Mouse (Mus musculus) heart, embryonic 15.5 days (tissue): Measurements from ENCODE around the gene Tmem204. TPM values are rescaled to one million over a fixed set of nuclear protein-coding genes. Genes with fewer than 3 reads are reported as not detected.

ENCODE experiments used
- ATAC-seq: fragments of 200-750 bp; cut with Nextera tagmentation; replicated peaks from 2 replicates; pipeline ENCODE4 v1.8.0; 2017; ENCODE audit warnings: low read depth, moderate TSS enrichment; ENCODE audit not compliant: insufficient number of reproducible peaks, insufficient read depth, low FRiP score
- H3K27ac ChIP-seq: fragments of 300-500 bp; sonication (generic); 2 replicates; pipeline ENCODE4 v1.5.1; 2015; ENCODE audit warnings: mild to moderate bottlenecking, inconsistent platforms
- H3K27me3 ChIP-seq: fragments of 300-500 bp; sonication (generic); 2 replicates; pipeline ENCODE4 v1.6.1; 2015; ENCODE audit warnings: inconsistent platforms
- H3K36me3 ChIP-seq: fragments of 300-500 bp; sonication (generic); 2 replicates; pipeline ENCODE4 v1.6.1; 2015; ENCODE audit warnings: mild to moderate bottlenecking, inconsistent platforms
- H3K4me1 ChIP-seq: fragments of 300-500 bp; sonication (generic); replicated peaks from 2 replicates; pipeline ENCODE4 v1.6.1; 2015; ENCODE audit warnings: inconsistent platforms
- H3K4me2 ChIP-seq: fragments of 300-500 bp; sonication (generic); 2 replicates; pipeline ENCODE4 v1.6.1; 2015; ENCODE audit warnings: inconsistent platforms, mild to moderate bottlenecking, moderate library complexity
- H3K4me3 ChIP-seq: fragments of 300-500 bp; sonication (generic); 2 replicates; pipeline ENCODE4 v1.5.1; 2015; ENCODE audit warnings: mild to moderate bottlenecking, inconsistent platforms
- H3K9ac ChIP-seq: fragments of 300-500 bp; sonication (generic); 2 replicates; pipeline ENCODE4 v1.6.1; 2015; ENCODE audit warnings: mild to moderate bottlenecking, inconsistent platforms
- H3K9me3 ChIP-seq: fragments of 300-500 bp; sonication (generic); replicated peaks from 2 replicates; pipeline ENCODE4 v1.6.1; 2016; ENCODE audit warnings: inconsistent platforms
- WGBS: fragments of 180-500 bp; shearing (Covaris S2); methylation state at CpG from one replicate; pipeline ENCODE4 v1.1.7; 2015; ENCODE audit warnings: mixed read lengths; 5-methylcytosine and 5-hydroxymethylcytosine counted together
- polyA plus RNA-seq: library from polyadenylated mRNA; unstranded; fragments of >200 nt; fragmentation: Nextera tagmentation; extraction: Ambion mirVana; gene quantifications from 2 replicates; pipeline ENCODE4 v1.2.1, GENCODE M21; 2015

Gene Tmem204
- polyA plus RNA-seq, 1 experiment from 2014 or later, result 23.1 TPM

DNA sequence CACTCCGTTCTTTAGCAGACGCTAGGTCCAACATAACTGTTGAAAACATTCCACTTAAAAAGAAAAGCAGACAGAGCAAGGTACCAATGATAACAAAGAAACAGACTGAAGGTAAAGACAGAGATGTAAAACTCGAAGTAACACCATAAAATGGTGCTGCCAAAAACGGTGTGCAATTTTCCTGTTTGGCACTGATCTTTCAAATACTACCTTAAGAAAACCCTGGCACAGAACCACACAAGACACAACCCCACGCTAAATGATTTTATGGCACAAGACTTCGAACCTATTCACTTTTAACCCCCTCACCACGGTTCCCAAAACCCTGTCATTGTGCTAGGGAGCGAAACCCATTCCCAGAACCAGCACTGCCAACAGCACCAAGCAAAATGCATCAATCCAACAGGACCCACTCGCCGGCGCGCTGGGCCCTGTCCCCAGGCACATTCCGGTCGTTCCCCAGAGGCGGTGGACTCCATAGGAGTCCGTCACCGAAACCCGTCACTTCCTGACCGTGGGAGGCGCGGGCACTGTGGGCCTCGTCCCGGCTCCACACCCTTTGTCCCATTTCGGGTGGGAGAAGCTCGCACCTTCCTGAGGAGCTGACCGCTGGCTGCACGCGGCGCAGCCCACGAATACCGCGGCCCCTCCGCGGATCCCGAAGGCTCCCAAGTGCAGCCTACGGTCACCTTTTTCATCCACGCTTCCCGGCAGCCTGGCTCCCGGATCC is 68.4 kb downstream of the Tmem204 start:
- Histone ChIP-seq H3K9ac (peak overlapping the region; percentile 92), H3K27ac (peak overlapping the region; percentile 87), H3K27me3 (no peaks in the 10 kb centered on the region), H3K4me1 (peaks cover 21% of the 10 kb centered on the region), H3K9me3 (no peaks in the 10 kb centered on the region), H3K4me3 (peak overlapping the region; percentile 96), H3K4me2 (peak overlapping the region; percentile 91), H3K36me3 (peaks cover 19% of the 10 kb centered on the region)
- WGBS, result under 1% methylated on average over 39 of the region's 39 CpGs
- peak; percentile 8; the same call in 1 of the 2 replicates for ATAC-seq

GRCm38 (mm10) chr17:25013606-25014501 is 69.5 kb downstream of the Tmem204 start:
- H3K4me3 ChIP-seq, result peak overlapping the region; percentile 96
- H3K27ac ChIP-seq, result peak overlapping the region; percentile 88
- peak overlapping the region; percentile 91 for H3K4me2 ChIP-seq
- H3K9ac ChIP-seq, result peak overlapping the region; percentile 92
- peaks cover 19% of the 10 kb centered on the region for H3K36me3 ChIP-seq
- H3K4me1 ChIP-seq, result peaks cover 21% of the 10 kb centered on the region
- H3K27me3 ChIP-seq, result no peaks in the 10 kb centered on the region
- no peak for ATAC-seq
- no peaks in the 10 kb centered on the region for H3K9me3 ChIP-seq
- under 1% methylated on average over 80 of the region's 81 CpGs for WGBS

Other genes with a start within 250 kb of the Tmem204 start
- gene Hagh, start 243.4 kb downstream of the Tmem204 start, polyA plus RNA-seq, result 56.7 TPM in 2 replicates
- 39.8 and 49.1 TPM in 2 replicates for gene Fahd1, start 233.2 kb downstream of the Tmem204 start, polyA plus RNA-seq
- 0.19 and 0.23 TPM in 2 replicates for gene Igfals, start 217.6 kb downstream of the Tmem204 start, polyA plus RNA-seq
- 28.6 and 42.8 TPM in 2 replicates for gene Nubp2, start 197.2 kb downstream of the Tmem204 start, polyA plus RNA-seq
- 22.7 and 30.6 TPM in 2 replicates for gene Spsb3, start 196.9 kb downstream of the Tmem204 start, polyA plus RNA-seq
- gene Eme2, start 188.5 kb downstream of the Tmem204 start, polyA plus RNA-seq, result 16.6 and 21.3 TPM in 2 replicates
- 74.7 and 78.0 TPM in 2 replicates for gene Mrps34, start 188.5 kb downstream of the Tmem204 start, polyA plus RNA-seq
- gene Nme3, start 187.1 kb downstream of the Tmem204 start, polyA plus RNA-seq, result 32.2 and 36.5 TPM in 2 replicates
- 23.2 and 28.2 TPM in 2 replicates for gene Mapk8ip3, start 146.6 kb downstream of the Tmem204 start, polyA plus RNA-seq
- gene Jpt2, start 122.9 kb downstream of the Tmem204 start, polyA plus RNA-seq, result 73.4 and 100 TPM in 2 replicates
- 4.1 and 6.3 TPM in 2 replicates for gene Cramp1l, start 67.8 kb downstream of the Tmem204 start, polyA plus RNA-seq
- gene Ift140, start 67.5 kb downstream of the Tmem204 start, polyA plus RNA-seq, result 8.9 and 13.3 TPM in 2 replicates
- 22.9 and 33.6 TPM in 2 replicates for gene Telo2, start 32.4 kb upstream of the Tmem204 start, polyA plus RNA-seq
- gene Ptx4, start 37.2 kb upstream of the Tmem204 start, polyA plus RNA-seq, result 0.16 and 0.30 TPM in 2 replicates
- gene Clcn7, start 49.8 kb upstream of the Tmem204 start, polyA plus RNA-seq, result 14.8 and 18.3 TPM in 2 replicates
- 0.05 TPM in 1 of 2 replicates, not detected in the other for gene Ccdc154, start 78.9 kb upstream of the Tmem204 start, polyA plus RNA-seq
- 0.33 and 0.77 TPM in 2 replicates for gene Gm38655, start 91.9 kb upstream of the Tmem204 start, polyA plus RNA-seq
- gene BC003965, start 101.0 kb upstream of the Tmem204 start, polyA plus RNA-seq, result 23.7 and 24.4 TPM in 2 replicates
- 4.6 and 5.3 TPM in 2 replicates for gene Unkl, start 104.8 kb upstream of the Tmem204 start, polyA plus RNA-seq
- 20.4 and 27.1 TPM in 2 replicates for gene Gnptg, start 156.5 kb upstream of the Tmem204 start, polyA plus RNA-seq
- gene Tsr3, start 156.6 kb upstream of the Tmem204 start, polyA plus RNA-seq, result 24.7 and 31.2 TPM in 2 replicates
- gene Baiap3, start 172.8 kb upstream of the Tmem204 start, polyA plus RNA-seq, result 0.34 and 1.7 TPM in 2 replicates
- 322 and 354 TPM in 2 replicates for gene Ube2i, start 191.0 kb upstream of the Tmem204 start, polyA plus RNA-seq
- gene Prss34, start 214.8 kb upstream of the Tmem204 start, polyA plus RNA-seq, result 0.73 and 0.98 TPM in 2 replicates
- not detected in 2 replicates for gene Prss28, start 225.1 kb upstream of the Tmem204 start, polyA plus RNA-seq
- not detected in 2 replicates for gene Prss29, start 235.1 kb upstream of the Tmem204 start, polyA plus RNA-seq